Mouse (Mus musculus): ENCODE measurements at regions not wholly inside any gene's neighbourhood (a gene's known extent, or its start where the extent isn't known, plus 50 kb on each side); places are given as distances from the start of the nearest gene placed in this dataset.
"Not testable (repeated sequence)": the region's sequence is repeated elsewhere in the genome, so short reads cannot be mapped to it uniquely, and the experiment has no call there.

DNA sequence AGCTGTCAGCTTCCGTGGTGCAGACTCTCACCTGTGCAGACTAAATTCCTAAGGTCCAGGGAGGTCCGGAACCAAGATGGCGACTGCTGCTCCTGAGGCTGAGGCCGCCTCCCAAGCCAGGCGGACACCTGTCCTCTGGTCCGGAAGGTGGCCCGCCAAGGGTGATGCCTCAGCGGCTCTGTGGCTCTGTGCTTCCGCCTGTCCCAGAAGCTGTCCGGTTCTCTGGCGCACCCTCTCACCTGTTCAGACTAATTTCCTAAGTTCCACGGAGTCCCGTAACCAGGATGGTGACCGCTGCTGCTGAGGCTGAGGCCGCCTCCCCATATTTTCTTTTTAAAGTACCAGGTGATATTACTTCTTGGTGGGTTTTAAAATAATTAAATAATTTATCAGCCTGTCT, 65.4 kb upstream of the B3galnt2 start:
- H3K4me3 ChIP-seq (ENCODE audit: inconsistent target); H3K36me3 ChIP-seq (ENCODE audit: inconsistent target); H3K27ac ChIP-seq; H3K79me2 ChIP-seq (ENCODE audit: inconsistent target): not testable (repeated sequence)
- WGBS (ENCODE audit: missing documents), result 88% methylated on average over 15 of the region's 15 CpGs

DNA sequence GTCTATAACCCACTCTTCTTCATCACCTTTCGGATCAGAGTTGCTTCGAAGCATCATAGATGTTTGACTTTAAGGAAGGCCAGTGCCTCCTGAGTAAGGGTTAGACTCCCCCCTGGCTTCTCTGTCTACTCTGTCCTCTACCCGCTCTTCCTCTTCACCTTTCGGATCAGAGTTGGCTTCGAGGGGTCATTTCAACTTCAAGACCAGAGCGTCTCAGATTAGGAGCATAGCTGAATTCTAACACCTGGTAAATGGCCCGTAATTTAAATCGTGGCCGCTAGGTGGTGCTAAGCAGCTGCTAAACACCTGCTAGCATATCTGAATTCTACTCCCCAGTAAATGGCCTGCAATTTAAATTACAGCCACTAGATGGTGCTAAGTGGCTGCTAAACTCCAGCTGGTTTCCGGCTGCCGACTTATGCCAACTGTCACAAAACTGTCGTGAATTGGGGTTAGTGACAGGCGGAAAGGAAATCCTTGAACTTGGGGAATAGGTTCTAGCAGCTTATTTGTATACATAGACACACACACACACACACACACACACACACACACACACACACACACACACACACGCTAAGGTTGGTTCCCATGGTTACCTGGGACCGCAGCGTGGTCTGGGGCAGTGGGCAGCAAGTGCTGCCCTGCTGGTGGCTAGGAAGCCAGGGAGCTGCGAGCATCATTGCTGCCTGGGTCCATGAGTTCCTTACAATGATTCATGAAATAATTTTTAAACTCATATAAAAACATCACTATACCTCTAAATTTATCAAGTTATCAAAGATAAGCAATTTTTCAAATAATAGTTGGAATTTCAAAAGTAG, 64.8 kb upstream of the B3galnt2 start:
- Histone ChIP-seq H3K36me3 (ENCODE audit: inconsistent target) (no peaks in the 10 kb centered on the region), H3K79me2 (ENCODE audit: inconsistent target) (no peaks in the 10 kb centered on the region), H3K4me3 (ENCODE audit: inconsistent target) (peak overlapping the region; percentile 16; the same call in 1 of the 2 replicates), H3K27ac (no peak overlapping the region)
- WGBS (ENCODE audit: missing documents), result 21% methylated on average over 17 of the region's 17 CpGs

DNA sequence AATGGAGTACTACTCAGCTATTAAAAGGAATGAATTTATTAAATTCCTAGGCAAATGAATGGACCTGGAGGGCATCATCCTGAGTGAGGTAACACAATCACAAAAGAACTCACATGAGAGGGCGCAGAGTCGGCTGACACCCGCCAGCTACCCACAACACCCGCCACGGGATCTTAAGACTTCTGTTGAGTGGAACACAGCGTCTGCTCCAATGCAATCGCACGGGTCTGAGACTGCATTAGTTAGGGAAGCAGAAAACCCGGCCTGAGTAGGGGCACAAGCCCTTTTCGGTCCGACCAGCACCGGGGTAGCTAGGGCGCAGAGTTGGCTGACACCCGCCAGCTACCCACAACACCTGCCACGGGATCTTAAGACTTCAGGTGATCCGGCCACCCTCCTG, 52.1 kb upstream of the B3galnt2 start:
- not testable (repeated sequence) for H3K4me3 ChIP-seq (ENCODE audit: inconsistent target); H3K27ac ChIP-seq; H3K79me2 ChIP-seq (ENCODE audit: inconsistent target); H3K36me3 ChIP-seq (ENCODE audit: inconsistent target)
- 93% methylated on average over 16 of the region's 16 CpGs for WGBS (ENCODE audit: missing documents)
